Mouse (Mus musculus) layer of hippocampus, adult 9-11 months (tissue): ENCODE measurements around the gene Gsg1l.

ENCODE experiments used
- DNase-seq: peaks from one replicate; pipeline ENCODE4 v3.0.0; 2022

The Gsg1l gene

DNA sequence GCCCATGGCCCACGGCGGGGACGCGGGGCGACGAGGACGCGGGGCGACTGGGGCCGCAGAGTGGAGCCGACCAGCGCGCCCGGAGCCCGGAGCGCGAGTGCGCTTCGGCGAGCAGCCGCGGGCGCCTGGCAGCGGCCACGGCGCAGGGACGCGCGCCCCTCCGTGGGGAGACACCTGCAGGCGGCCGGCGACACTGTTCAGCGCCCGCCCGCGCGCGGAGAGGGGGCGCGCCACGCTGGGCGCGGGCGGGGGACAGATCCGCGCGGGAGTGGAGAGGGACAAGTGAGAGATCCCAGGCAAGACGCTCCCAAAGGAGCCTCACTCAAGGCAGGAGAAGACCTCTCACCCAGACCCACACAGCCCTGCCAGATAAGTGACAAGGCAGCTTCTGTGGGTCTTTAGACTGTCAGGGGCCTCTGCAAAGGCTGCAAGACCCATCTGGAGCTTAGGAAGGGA is at the start of gene Gsg1l:
Gene Gsg1l (minus strand): TSS at position 126 of the 456 bp plus-strand sequence.
- no peak for DNase-seq

DNA sequence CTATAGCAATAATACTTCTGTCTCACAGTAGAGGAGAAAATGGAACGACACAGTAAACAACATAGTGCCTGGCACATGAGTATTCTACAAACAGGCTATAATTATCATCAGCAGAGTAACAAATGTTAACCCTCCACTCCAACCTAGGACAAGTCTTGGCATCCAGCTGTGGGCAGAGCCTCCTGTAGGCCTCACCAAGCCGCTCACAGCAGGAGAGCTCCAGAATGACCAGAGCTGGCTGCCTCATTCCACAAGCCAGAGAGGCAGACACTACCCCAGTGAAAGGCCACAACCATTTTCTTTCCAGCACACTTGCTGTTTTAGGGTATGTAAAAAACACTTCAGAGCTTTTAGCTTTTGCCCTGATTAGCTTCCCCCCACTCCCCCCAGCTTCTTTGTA is 45.5 kb upstream of the Gsg1l start:
- DNase-seq: no peak

DNA sequence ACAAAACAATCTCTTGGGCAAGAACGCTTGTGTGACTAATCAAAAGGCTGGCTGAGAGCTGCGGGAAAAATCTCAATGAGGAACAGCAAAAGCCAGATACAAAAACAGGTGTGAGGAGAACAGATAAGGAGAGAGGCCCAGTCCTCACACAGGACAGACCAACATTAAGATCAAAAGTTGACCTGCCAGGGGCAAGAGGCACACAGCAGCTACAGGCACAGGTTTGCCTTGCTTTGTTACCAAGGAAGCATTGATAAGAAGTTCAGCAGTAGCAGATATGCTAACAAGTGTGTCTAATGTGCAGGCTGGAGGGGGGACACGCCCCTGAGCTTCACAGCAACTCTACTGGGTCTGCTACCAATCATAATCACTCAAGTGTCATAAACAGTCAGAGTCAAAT is 44.3 kb upstream of the Gsg1l start:
- DNase-seq: no peak

DNA sequence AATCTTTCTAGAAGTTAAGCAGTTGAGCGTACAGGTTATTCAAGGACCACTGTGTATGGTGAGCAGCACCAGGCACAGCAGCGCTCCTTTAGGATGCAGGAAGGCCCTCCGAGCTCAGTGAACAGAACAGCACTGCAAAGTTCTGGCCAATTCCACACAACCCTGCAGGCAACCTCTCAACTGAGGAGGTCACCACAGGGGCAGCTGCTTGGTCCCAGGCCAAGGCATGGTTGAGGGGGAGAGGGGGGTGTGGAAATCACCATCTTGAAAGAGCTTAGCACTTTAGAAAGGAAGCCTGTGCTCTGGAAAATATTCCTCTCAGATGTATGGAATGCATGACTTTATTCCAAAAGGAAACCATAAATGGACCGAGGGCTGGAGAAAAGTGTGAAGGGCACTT is 39.3 kb upstream of the Gsg1l start:
- DNase-seq: no peak

DNA sequence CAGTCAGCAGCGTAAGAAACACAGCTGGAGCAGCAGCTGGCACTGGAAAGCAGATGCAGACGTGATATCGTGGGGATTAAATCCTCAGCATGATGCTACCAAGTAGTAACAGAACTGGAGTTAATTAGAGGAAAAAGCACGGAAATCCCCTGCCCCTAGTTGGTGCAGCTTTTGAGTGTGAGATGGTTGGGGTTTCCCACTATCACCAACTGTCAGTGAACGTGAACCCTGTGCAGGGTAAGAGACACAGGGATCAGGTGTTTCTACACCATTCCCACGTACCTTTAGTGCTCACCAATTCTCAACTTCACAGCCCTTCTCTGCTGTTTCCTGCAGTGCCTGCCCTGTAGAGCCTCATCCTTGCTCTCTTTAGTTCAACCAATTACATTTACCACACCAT is 37.6 kb upstream of the Gsg1l start:
- no peak for DNase-seq

DNA sequence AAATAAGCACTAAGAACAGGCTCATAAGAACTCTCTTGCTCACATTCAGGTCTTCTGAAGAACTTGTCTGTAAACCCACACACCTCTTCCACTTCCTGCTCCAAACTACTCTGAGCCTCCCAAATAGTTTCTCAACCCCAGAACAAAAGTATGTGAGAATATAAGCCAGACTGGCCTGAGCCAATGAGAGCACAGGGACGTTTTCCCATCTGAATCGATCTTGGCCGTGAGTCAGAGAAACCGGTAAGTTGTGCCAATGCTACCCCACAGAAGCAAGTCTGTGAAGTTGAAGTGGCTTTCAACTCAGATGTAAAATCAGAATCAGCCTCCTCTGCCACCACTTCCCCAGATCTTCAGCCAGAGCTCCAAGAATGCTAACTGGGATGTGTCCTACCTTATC is 31.1 kb upstream of the Gsg1l start:
- DNase-seq: no peak

DNA sequence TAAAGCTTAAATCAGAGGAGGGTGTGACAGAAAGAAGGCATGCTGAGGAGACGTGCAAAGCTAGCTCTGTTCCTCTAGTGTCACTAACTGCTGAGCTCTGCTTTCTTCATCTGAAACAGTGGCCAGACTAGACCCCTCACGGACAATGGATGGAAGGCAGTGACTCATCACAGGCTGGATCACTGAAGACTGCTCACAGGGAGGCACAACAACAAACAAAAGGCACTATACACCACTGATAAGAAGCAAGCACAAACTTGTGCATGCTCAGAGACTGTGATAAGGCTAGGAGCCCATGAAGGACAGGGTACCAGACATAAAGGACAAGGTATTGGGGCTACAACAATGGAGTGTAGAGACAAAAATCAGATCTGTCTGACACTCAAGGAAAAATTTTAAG is 29.0 kb upstream of the Gsg1l start:
- DNase-seq: no peak

DNA sequence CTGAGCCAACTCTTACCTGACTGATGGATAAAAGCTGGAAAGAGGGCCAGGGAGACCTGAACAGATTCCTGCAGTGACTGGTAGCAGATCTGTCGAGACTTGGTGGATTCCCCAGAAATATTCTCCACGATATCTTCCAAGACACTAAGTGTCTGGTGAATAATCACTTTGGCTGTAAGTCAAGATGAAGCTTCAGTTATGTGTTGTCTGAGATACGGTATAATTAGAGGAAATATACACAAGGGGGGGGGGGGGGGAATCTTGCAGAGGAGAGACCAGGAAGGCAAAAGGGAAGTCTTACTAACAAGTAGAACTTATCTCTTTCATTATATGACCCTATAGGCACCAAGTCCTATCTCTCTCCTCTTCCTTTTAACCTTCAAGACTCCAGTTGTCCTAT is 27.7 kb upstream of the Gsg1l start:
- no peak for DNase-seq

DNA sequence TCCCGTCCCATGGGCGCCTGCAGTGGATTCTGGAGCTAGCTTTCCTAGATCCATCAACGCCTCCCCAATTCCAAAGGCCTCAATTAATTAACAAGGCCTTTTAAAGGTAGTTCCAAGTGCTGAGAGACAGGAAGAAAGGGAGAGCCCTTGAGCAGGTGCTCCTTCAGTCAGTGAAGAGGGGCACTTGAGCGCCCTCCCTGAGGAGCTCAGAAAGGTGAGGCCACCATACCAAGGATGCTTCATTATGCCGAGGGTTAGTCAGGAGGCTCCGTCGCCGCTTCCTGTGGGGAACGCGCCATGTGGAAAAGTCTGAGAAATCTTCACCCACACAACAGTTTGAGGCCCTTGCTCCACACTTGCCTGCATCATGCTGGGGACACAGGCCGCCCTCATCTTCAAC is 18.2 kb upstream of the Gsg1l start:
- no peak for DNase-seq

DNA sequence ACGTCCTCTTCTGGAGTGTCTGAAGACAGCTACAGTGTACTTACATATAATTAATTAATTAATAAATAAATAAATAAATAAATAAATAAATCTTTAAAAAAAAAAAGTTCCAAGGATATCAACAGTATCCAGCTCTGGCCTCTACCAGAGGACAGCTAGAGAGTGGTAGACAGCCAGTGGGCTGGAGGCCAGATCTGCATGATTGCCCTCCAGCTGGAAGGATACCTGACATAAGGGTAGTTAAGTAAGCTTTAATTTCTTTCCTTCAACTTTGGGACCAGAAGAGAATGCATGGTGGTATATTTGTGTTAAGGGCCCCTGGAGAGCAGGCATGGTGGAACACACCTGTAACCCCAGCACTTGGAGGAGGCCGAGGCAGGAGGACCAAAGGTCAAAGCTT is 17.6 kb upstream of the Gsg1l start:
- DNase-seq: no peak

DNA sequence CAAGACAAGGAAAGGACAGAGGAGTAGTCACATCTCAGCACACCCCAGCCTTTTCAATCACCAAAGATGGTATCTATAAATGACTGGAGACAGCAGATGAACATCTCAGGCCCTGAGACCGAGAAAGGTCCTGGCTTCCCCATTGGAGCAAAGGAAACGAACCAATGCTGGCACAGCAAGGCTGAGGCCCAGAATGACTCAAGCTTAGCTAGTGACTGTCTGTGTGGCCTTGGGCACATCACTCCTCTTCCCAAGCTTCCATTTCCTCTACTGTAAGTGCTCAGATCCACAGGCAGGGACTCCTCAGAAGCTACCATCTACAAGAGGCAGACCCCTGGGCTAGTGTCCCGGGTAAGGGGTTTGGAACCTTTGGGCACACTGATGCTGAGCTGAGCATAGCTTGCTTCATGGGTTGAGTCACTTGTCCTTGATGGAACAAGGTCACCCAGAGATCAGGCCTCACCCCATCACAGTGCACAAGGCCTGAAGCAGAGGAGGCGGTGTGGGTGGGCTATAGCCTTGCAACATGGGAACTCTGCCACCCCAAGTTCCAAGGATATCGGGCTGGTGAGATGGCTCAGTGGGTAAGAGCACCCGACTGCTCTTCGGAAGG is 17.1 kb upstream of the Gsg1l start:
- DNase-seq: no peak

DNA sequence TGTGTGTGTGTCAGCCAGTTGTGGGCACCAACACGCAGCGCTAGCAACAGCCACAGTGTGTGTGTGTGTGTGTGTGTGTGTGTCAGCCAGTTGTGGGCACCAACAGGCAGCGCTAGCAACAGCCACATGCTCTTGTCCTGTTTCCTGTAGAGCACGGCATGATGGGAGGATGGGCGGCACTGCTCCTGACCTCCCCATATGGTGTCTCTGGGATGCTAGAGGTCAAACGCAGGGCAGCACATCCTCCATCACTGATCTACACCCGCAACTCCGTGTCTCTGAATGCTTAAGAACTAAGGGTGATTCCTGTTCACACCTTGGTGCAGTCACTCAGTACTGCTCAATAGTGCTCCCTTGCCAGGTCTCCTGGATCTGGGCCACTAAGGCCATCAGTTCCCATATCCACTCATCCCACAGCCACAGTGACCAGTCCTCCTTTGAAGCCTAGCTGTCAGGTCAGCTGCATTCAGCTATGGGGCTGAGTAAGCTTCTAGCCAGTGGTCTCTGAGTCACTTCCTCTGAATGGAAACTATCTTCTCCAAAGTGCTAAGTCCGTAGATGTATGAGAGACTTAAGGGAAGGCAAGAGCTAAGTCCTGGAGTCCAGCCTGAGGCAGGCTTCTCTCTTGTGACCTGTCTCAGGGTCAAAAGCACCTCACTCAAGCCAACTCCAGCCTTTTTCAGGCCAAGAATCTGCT is 15.2 kb upstream of the Gsg1l start:
- no peak for DNase-seq

DNA sequence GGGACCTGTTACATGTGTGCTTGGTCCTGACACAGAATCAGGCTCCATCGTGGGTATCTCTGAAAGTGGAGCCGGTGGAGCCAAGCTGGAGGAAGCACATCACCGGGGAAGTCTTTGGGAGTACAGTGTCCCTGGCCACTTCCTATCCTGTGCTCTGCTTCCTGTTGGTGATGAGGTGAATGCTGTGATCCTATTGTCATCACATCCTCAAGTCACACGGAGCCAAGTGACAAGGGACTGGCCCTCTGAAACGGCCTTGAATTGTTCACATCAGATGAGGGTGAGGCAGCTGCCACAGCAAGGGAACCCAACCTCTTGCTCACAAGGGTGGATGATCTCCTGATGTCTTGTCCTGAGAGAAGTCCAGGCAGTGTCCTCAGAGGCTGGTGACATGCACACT is 14.4 kb upstream of the Gsg1l start:
- no peak for DNase-seq

DNA sequence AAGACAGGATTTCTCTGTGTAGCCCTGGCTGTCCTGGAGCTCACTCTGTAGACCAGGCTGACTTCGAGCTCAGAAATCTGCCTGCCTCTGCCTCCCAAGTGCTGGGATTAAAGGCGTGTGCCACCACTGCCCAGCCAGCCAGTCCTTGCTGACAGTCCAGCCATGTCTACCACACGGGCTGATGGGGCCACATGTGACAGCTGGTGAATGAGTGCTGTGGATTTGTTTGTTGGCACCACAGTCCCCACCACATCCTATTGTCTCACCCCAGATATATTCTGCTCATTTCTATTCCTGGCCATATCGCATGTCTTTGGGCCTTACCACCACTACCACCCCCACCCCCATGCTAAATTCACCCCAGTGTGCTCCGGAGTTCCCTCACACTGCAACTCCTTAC is 12.5 kb upstream of the Gsg1l start:
- DNase-seq: no peak

DNA sequence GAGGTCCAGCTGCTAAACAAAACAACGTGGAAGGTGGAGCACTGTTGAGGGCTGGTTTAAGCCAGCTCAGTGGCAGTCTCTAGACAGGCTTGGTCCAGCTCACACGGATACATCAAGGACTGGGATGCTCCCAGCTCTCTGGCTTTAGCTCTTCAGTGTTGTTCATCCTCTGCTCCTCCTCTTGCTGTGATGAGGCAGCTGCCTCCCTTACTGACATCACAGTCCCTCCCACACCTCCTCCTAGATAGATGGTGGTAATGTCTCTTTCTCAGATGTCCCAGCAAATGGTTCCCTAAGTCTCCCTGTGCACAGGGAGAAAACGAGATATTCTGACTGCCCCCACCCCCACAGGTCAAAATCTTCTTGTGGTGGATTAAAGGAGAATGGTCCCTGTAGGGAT is 11.0 kb upstream of the Gsg1l start:
- DNase-seq: no peak

DNA sequence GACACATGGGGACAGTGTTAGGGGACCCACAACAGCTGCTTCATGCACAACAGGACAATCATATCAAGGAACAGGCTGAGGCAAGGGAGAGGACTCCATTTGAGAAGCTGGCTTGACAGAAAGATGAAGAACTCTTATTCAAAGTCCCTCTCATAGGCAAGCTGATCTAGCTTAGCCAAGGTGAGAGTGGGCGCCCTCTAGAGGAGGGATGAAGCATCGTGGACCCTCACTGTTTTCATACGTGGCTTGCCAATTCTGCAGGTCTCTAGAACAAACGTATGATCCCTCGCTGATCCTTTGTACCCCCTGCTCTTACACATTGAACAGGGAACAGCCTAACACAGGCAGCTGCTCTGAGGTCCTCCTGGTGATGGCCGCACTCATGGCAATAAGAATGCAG is 7.6 kb upstream of the Gsg1l start:
- no peak for DNase-seq

DNA sequence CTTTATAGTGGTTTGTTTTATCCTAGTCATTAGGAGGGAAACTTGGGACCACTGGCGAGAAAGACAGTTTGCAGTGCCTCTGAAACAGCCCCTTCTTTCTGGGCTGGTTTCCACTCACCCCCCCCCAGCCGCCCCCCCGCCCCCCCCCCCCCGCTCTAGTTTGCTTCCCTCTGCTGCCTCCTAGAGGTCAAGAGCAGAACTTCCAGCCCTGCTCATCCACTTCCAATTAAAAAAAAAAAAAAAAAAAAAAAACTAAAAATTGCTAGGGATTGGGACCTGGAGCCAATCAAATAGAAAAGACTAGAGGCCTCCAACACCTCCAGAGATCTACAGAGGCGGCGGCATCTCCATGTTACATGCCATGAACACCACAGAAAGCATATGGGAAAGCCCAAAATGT is 5.9 kb upstream of the Gsg1l start:
- DNase-seq: no peak

DNA sequence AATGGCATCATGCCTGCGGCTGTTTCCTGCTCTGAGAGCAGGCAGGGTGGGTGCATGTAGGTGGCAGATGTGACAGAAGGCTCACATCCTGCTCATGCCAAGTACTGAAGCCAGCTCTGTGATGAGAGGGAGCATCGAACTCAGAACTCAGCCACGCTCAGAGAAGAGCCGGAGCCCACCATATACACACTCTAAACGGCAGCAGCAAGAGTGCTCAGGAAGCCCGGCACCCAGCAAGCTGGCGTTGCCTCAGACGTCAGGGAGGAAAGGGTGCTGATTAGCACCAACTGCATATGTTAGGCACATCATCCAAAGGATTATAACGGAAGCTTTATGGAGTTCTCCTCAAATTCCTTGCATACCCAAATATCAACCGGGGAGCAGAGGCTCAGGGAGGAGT is 5.4 kb upstream of the Gsg1l start:
- DNase-seq: no peak

DNA sequence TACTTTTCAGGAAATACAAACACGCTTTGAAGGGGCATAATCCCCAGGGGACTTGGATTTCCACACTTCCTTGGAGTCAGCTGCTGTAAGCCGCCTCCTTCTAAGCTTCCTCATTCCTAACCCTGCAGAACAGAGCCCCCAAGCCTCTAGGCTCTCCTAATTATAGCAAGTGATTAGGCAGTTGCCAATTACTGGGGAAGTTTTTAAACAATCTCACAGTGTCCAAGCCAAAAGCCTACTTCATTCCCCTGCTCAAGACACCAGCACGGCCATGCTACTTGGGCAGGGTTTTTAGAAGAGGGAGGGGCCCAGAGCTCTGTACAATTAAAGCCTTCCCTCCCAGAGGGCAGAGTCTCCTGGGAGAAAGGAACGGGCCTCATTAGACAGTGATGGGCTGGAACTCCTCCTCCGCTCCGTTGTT is 4.1 kb upstream of the Gsg1l start:
- DNase-seq: no peak

DNA sequence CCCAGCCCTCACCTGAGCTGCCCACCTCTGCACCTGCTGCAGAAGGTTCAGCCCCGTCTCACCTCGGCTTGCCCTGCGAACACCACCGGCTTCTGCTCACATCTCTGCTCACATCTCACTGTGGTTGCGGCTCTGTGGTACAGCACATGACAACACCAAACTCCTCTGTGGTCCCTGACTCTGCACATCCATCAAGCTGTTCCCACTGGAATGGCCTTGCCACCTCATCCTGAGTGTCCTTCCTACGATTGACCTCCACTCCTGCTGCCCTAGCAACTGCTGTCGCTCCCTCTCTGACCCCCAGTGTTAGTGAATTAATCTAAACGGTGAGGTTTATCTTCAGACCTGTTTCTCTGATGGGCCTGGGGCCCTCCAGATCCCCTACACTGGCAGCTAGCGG is 2.9 kb upstream of the Gsg1l start:
- no peak for DNase-seq

DNA sequence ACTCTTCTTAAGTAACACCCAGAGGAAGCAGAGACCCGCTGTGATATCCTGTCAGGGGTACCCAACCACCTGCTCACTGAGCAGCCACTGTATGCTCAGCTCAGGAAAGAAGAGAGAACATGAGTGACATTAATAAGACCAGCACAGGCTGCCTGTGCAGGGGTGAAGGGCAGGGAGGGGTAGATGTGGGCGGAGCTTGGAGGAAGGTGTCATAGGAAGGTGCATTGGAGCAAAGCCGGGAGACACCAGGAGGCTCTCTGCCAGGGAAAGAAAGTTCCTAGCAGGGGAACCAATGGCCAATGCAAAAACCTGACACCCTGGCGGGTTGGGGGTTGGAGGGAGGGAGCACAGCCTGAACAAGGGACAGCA is 1.8 kb upstream of the Gsg1l start:
- DNase-seq: no peak

DNA sequence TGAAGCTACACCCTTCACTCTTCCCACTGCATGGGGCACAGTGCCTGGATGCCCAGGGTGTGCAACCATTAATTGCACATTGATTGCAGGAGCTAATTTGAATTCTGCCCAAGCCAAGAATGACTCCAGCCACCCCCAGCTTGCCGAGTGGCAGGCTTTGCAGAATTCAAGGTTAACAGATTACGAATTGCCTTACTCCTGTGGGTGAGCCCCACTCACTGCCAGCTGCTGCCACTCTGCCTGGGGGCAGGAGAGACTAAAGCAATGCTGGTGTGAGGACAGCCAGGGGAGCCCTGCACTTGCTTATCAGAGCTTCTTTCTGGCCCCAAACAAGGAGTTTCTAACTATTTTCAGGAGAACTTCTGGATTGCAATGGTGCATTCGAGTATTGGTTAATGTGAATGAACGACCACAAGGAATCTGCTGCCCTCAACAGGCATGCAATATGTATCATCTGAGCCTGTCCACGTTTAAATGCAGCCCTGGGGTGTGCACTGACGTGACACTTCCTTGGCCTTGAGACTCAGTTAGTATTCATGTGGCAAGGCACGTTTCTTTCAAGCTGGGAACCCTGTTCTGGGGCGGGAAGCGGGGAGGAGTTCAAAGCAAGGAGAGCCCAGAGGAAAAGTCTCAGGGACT is 1.2 kb upstream of the Gsg1l start:
- no peak for DNase-seq

DNA sequence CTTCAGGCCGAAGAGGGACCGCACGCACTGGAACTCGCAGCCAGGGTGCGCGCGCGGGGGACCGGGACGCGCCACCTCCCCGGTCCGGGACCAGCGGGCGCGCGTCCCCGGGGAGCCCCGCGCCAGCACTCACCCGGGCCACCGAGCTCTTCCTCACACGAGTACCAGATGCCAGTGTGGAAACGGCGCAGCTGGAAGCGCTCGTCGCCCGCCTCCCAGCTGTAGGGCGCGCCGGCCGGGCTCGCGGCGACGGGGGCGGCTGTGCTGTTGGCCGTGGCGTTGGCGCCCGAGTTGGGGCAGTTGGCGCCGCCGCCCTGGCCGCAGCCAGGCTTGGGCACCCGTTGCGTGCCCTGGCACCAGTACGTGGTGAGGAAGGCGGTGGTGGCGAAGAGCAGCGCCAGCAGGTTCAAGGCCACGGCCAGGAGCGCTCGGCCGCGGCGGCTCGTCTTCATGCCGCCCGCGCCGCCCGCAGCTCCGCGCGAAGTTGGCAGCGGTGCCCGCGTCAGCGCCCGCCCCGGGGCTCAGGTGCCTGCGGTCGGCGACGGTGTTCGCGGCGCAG is 405 bp downstream of the Gsg1l start:
- DNase-seq: no peak

DNA sequence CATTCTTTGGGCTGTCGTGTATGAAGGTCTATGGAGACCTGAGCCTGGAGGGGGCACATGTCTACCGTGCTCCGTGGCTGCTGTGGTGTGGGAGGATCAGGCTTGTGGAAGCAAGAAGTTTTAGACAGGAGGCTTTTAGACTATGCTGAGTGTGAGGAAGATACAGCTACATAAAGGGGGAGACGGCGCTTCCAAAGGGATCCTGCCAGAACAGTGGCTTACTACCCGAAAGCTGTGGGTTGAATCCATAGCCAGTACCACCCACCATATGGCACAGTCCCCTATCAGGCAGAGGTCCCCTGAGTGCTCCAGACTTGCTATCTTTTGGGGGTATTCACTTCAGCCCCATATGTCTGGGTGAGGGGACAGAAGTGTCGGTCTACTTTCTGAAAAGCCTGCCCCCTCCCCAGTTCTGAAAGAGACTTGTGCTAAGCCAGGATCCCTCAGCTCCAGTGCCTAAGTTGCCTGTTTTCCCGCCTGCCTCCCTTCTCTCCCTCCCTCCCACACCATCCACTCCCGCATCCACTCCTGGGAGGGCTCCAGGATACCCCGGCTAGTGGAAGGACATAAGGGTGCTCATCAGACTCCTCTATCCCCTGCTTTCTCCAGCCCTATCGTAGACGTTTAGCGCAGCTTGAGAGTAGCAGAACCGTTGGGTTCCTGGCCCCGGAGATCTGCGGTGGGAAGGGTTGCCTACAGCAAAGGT is 1.1 kb downstream of the Gsg1l start:
- no peak for DNase-seq
